Mouse (Mus musculus): ENCODE data around the gene Ing4. TPM values are rescaled to one million over a fixed set of nuclear protein-coding genes. Genes with fewer than 3 reads are reported as not detected.
"Not testable (repeated sequence)": the region's sequence is repeated elsewhere in the genome, so short reads cannot be mapped to it uniquely, and the experiment has no call there.

The Ing4 gene
- total RNA-seq (2022) = 10 to 100 TPM; 52.5 to 59.2 (median 54.2) TPM

GRCm38 (mm10) chr6:125039533-125040153, at the start of gene Ing4:
Gene Ing4, plus strand, starts transcription at chr6:125039760.
- peak; percentile 65 to 92 for DNase-seq (ENCODE audit: low spot score in 2 of 2)

- no peak for DNase-seq (ENCODE audit: low spot score in 2 of 2)
These were observed 47.3 kb upstream of the Ing4 start for GRCm38 (mm10) chr6:124992241-124992640.

GRCm38 (mm10) chr6:124993365-124993764, 46.2 kb upstream of the Ing4 start:
- DNase-seq (ENCODE audit: low spot score in 2 of 2) = no peak

- DNase-seq (ENCODE audit: low spot score in 2 of 2) = no peak
These were observed 45.7 kb upstream of the Ing4 start for GRCm38 (mm10) chr6:124993876-124994275.

- no peak for DNase-seq (ENCODE audit: low spot score in 2 of 2)
These were observed 44.3 kb upstream of the Ing4 start for GRCm38 (mm10) chr6:124995246-124995645.

GRCm38 (mm10) chr6:124995831-124996403, 43.6 kb upstream of the Ing4 start:
- DNase-seq (ENCODE audit: low spot score in 2 of 2) = no peak

GRCm38 (mm10) chr6:124996551-124997501, 42.7 kb upstream of the Ing4 start, which contains the start of gene Pianp:
Gene Pianp, plus strand, starts transcription at chr6:124996694.
- peak; percentile 63 to 78 for DNase-seq (ENCODE audit: low spot score in 2 of 2)

GRCm38 (mm10) chr6:124998066-124998465, 41.5 kb upstream of the Ing4 start:
- DNase-seq (ENCODE audit: low spot score in 2 of 2) = peak in 1 of 2 experiments; percentile 60

- DNase-seq (ENCODE audit: low spot score in 2 of 2) = no peak
These were observed 40.5 kb upstream of the Ing4 start for GRCm38 (mm10) chr6:124999091-124999490.

- DNase-seq (ENCODE audit: low spot score in 2 of 2) = no peak
These were observed 40.0 kb upstream of the Ing4 start for GRCm38 (mm10) chr6:124999546-124999945.

- no peak for DNase-seq (ENCODE audit: low spot score in 2 of 2)
These were observed 35.9 kb upstream of the Ing4 start for GRCm38 (mm10) chr6:125003706-125004105.

- DNase-seq (ENCODE audit: low spot score in 2 of 2) = no peak
These were observed 34.5 kb upstream of the Ing4 start for GRCm38 (mm10) chr6:125005086-125005485.

- no peak for DNase-seq (ENCODE audit: low spot score in 2 of 2)
These were observed 31.5 kb upstream of the Ing4 start for GRCm38 (mm10) chr6:125008060-125008459.

- DNase-seq (ENCODE audit: low spot score in 2 of 2) = peak; percentile 93 to 99
These were observed 30.9 kb upstream of the Ing4 start for GRCm38 (mm10) chr6:125008586-125009128.

- DNase-seq (ENCODE audit: low spot score in 2 of 2) = no peak
These were observed 30.6 kb upstream of the Ing4 start, which contains the start of gene Zfp384 for GRCm38 (mm10) chr6:125009129-125009180. Gene Zfp384, plus strand, starts transcription at chr6:125009145.

- peak; percentile 27 to 75 for DNase-seq (ENCODE audit: low spot score in 2 of 2)
These were observed 30.1 kb upstream of the Ing4 start for GRCm38 (mm10) chr6:125009181-125010073.

GRCm38 (mm10) chr6:125017682-125018081, 21.9 kb upstream of the Ing4 start:
- no peak for DNase-seq (ENCODE audit: low spot score in 2 of 2)

- not testable (repeated sequence) for DNase-seq (ENCODE audit: low spot score in 2 of 2)
These were observed 9.0 kb upstream of the Ing4 start for GRCm38 (mm10) chr6:125030532-125030931.

- no peak for DNase-seq (ENCODE audit: low spot score in 2 of 2)
These were observed 8.0 kb upstream of the Ing4 start for GRCm38 (mm10) chr6:125031604-125032003.

GRCm38 (mm10) chr6:125038666-125039065, 894 bp upstream of the Ing4 start:
- DNase-seq (ENCODE audit: low spot score in 2 of 2) = no peak

- no peak for DNase-seq (ENCODE audit: low spot score in 2 of 2)
These were observed 429 bp upstream of the Ing4 start for GRCm38 (mm10) chr6:125039131-125039530.
